In the genomic region with DNA sequence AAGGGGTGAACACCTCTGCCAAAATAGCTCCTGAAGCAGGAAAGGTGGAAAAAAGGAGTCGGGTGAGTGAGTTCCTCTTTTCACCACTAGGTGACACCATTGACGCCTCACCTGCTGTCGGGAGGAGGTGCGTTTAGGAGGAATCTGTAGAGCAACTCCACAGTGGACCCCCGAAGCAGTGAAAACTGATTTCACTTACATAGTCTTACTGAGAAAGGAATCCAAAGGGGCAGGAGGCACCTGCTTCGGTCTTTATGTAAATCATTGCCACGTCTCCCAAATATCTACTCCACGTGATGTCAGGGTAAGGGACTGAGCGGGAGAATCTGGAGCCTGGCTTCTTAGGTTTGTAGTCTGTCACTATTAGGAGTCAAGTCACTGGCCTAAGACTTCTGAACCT, we compare ENCODE assay signal across 8 mouse cellular contexts.
A peak's percentile ranks its signal among the peaks of the same experiment; 100 is the strongest.
DNase-seq lines count a peak whose midpoint lies in the region; ATAC-seq lines count a peak whose summit lies in the region.

No protein-coding gene starts in this region.

- H3K4me2 ChIP-seq in forebrain, embryonic 14.5 days (ENCODE audit: low read length): no peak overlapping the region
- peak overlapping the region; percentile 32 for H3K4me2 ChIP-seq in hindbrain, embryonic 13.5 days

- H3K9me3 ChIP-seq in forebrain, embryonic 14.5 days (replicated peaks; ENCODE audit: control insufficient read depth, low read length): no peaks in the 10 kb centered on the region
- H3K9me3 ChIP-seq in hindbrain, embryonic 13.5 days: no peaks in the 10 kb centered on the region
- H3K9me3 ChIP-seq in midbrain, embryonic 10.5 days (replicated peaks): no peaks in the 10 kb centered on the region

- H3K4me3 ChIP-seq in forebrain, embryonic 14.5 days (ENCODE audit: low read depth, low read length): no peak overlapping the region
- H3K4me3 ChIP-seq in hindbrain, embryonic 13.5 days: no peak overlapping the region
- H3K4me3 ChIP-seq in midbrain, embryonic 10.5 days: no peak overlapping the region

- peak; percentile 50 for DNase-seq in R1 (ENCODE audit: low read depth, low spot score)
- peak; percentile 10 for DNase-seq in cerebellum, adult 11 months
- DNase-seq in forebrain, embryonic 14.5 days (ENCODE audit: low spot score): peak; percentile 68
- peak; percentile 8 for DNase-seq in left cerebral cortex, adult 11 months (ENCODE audit: low spot score)
- peak; percentile 43 for DNase-seq in midbrain, embryonic 10.5 days (ENCODE audit: low spot score)
- peak; percentile 3 for DNase-seq in splenic B cell, adult 2 months (ENCODE audit: low read depth, low spot score)
- no peak for DNase-seq in c-Kit-positive CD71-positive TER-119-positive erythroid progenitor cells, embryonic 14.5 days (ENCODE audit: low spot score)

- no peaks in the 10 kb centered on the region for H3K36me3 ChIP-seq in forebrain, embryonic 14.5 days (ENCODE audit: control insufficient read depth, insufficient read depth, low read length)
- no peaks in the 10 kb centered on the region for H3K36me3 ChIP-seq in hindbrain, embryonic 13.5 days
- no peaks in the 10 kb centered on the region for H3K36me3 ChIP-seq in midbrain, embryonic 10.5 days
- no peaks in the 10 kb centered on the region for H3K36me3 ChIP-seq in splenic B cell, adult 2 months (ENCODE audit: control insufficient read depth, insufficient read depth, low read length, poor library complexity, severe bottlenecking)

- no peaks in the 10 kb centered on the region for H3K4me1 ChIP-seq in forebrain, embryonic 14.5 days (ENCODE audit: control insufficient read depth, insufficient read depth, low read length)
- no peaks in the 10 kb centered on the region for H3K4me1 ChIP-seq in hindbrain, embryonic 13.5 days (replicated peaks)
- H3K4me1 ChIP-seq in midbrain, embryonic 10.5 days: no peaks in the 10 kb centered on the region

- ATAC-seq in forebrain, embryonic 14.5 days: peak; percentile 32; the same call in 1 of the 2 replicates
- ATAC-seq in hindbrain, embryonic 13.5 days (ENCODE audit: low FRiP score): peak; percentile 69

- no peak overlapping the region for H3K27ac ChIP-seq in forebrain, embryonic 14.5 days (ENCODE audit: low read depth, low read length)
- no peak overlapping the region for H3K27ac ChIP-seq in hindbrain, embryonic 13.5 days
- no peak overlapping the region for H3K27ac ChIP-seq in midbrain, embryonic 10.5 days (replicated peaks)

- H3K9ac ChIP-seq in forebrain, embryonic 14.5 days (ENCODE audit: low read length): no peak overlapping the region
- no peak overlapping the region for H3K9ac ChIP-seq in hindbrain, embryonic 13.5 days

- 14% methylated on average over 9 of the region's 9 CpGs for WGBS in forebrain, embryonic 14.5 days
- 18% methylated on average over 9 of the region's 9 CpGs for WGBS in hindbrain, embryonic 13.5 days
- 18% methylated on average over 9 of the region's 9 CpGs for WGBS in midbrain, embryonic 10.5 days

- H3K27me3 ChIP-seq in forebrain, embryonic 14.5 days (replicated peaks; ENCODE audit: control insufficient read depth, insufficient read depth, low read length): no peaks in the 10 kb centered on the region
- no peaks in the 10 kb centered on the region for H3K27me3 ChIP-seq in hindbrain, embryonic 13.5 days
- no peaks in the 10 kb centered on the region for H3K27me3 ChIP-seq in midbrain, embryonic 10.5 days (ENCODE audit: low read depth, poor library complexity, severe bottlenecking)
- no peaks in the 10 kb centered on the region for H3K27me3 ChIP-seq in splenic B cell, adult 2 months (ENCODE audit: control insufficient read depth, insufficient read depth, low read length, poor library complexity, severe bottlenecking)
